Mouse (Mus musculus): ENCODE results near the gene Nbl1.

DNA sequence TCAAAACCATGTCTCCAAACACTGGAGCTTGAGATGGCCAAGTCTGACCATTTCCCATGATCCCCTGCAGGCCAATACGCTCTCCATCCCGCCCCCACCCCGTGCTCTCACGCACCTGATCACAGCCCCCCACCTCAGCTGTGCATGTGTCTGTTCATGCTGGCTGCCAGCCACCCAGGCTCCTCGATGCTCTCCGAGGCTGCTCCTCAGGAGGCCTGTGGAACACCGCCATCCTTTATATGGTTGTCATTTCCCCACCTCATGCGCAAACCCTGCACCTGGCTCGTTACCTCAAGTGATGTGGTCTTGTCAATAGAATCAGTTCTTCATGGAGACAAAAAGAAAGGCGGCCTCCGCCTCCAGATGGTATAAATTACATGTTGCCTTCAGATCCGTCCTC lies 60.3 kb downstream of the Nbl1 start:
- no peak for TF ChIP-seq CTCF (IDR thresholded peaks at IDR 0.05; ENCODE audit: extremely low read depth, insufficient read length, insufficient replicate concordance, low read depth, low read length)
- TF ChIP-seq POLR2A (IDR thresholded peaks at IDR 0.05; ENCODE audit: low read depth, low read length): no peak
